Mouse (Mus musculus) kidney, adult 2 months (tissue): ENCODE data around the gene Dolpp1. TPM values are rescaled to one million over a fixed set of nuclear protein-coding genes. Genes with fewer than 3 reads are reported as not detected.

Experiments used
- DNase-seq: peaks from one replicate; pipeline ENCODE4 v3.0.0; 2021
- H3K27ac ChIP-seq: fragments of 200-500 bp; 2 replicates; pipeline ENCODE4 v1.5.1; 2012; ENCODE audit warnings: low read depth, low read length, control low read depth, inconsistent platforms; ENCODE audit not compliant: insufficient read depth
- H3K27me3 ChIP-seq: fragments of 200-500 bp; replicated peaks from 2 replicates; pipeline ENCODE4 v1.6.1; 2012; ENCODE audit warnings: mild to moderate bottlenecking, moderate library complexity, low read length, inconsistent platforms; ENCODE audit not compliant: control insufficient read depth, insufficient read depth
- H3K36me3 ChIP-seq: fragments of 200-500 bp; 2 replicates; pipeline ENCODE4 v1.6.1; 2012; ENCODE audit warnings: mild to moderate bottlenecking, moderate library complexity, low read length, inconsistent platforms; ENCODE audit not compliant: control insufficient read depth, insufficient read depth
- H3K4me1 ChIP-seq: fragments of 200-500 bp; 2 replicates; pipeline ENCODE4 v1.6.1; 2011; ENCODE audit warnings: low read length; ENCODE audit not compliant: control insufficient read depth, insufficient read depth
- H3K4me3 ChIP-seq: fragments of 200-500 bp; 2 replicates; pipeline ENCODE4 v1.5.1; 2011; ENCODE audit warnings: mild to moderate bottlenecking, low read depth, low read length, control low read depth; ENCODE audit not compliant: insufficient read depth
- CTCF ChIP-seq: fragments of 200-500 bp; conservative IDR thresholded peaks from 2 replicates; pipeline ENCODE4 v1.5.1; 2011; ENCODE audit warnings: low read depth, mild to moderate bottlenecking, control low read depth, low read length, moderate library complexity, mixed read lengths; ENCODE audit not compliant: insufficient read depth, insufficient read length
- POLR2A ChIP-seq: fragments of 200-500 bp; IDR thresholded peaks from one replicate; pipeline ENCODE4 v1.6.1; 2011; ENCODE audit warnings: low read depth, low read length, control low read depth
- WGBS: fragments of 180-500 bp; shearing (Covaris S2); methylation state at CpG from one replicate; pipeline ENCODE4 v1.1.7; 2018; 5-methylcytosine and 5-hydroxymethylcytosine counted together
- polyA plus RNA-seq: library from polyadenylated mRNA; depleted of rRNA; stranded (reverse); fragments of >200 nt; gene quantifications from 2 replicates; pipeline ENCODE4 v1.2.3, GENCODE M21; 2012

Dolpp1 gene
- polyA plus RNA-seq, 1 experiment, result 30.6 TPM

DNA sequence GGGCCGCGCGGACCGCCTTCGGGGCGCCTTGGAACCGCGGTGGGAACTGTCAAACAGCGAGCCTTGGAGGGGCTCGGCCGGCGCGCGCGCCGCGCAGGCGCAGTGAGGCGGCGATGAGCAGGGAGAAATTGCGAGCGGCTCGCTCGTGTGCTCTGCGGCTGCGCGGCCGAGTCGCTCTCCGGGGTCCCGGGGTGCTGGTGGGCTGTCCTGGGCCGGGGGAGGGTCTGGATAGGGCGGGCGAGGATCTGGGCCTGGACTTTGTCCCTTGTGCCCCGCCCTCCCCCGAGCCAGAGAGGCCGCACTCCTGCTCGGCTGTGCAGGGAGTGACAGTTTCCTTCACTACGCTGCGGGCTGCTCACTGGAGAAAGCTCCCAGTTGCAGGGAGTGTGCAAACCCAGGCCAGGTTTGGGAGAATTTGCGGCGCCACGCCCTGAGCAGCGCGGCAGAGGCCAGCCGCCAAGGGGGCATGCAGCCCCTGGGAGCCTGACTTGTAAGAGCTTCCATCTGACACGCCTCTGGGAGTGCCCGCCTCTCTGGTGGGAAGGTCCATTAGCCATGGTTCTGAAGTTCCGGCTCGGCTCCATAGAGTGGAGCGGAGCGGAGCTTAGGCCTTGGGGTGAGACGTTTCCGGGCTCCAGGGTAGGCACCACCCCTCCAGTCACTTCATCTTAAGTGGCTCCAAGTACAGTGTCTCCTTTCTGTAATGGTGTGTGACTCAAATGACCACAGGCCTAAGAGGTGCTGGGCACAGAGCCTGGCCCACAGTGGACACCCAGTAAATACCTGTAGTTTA, 719 bp downstream of the Dolpp1 start:
- DNase-seq, result peak; percentile 90
- TF ChIP-seq POLR2A (no peak), CTCF (no peak)
- H3K4me1 ChIP-seq, result no peaks in the 10 kb centered on the region; the same call in 1 of the 2 replicates
- peak overlapping the region; percentile 41 for H3K27ac ChIP-seq
- WGBS, result under 1% methylated on average over 54 of the region's 54 CpGs
- H3K27me3 ChIP-seq, result no peaks in the 10 kb centered on the region
- H3K4me3 ChIP-seq, result peak overlapping the region; percentile 77
- no peaks in the 10 kb centered on the region; the same call in none of the 2 replicates for H3K36me3 ChIP-seq

DNA sequence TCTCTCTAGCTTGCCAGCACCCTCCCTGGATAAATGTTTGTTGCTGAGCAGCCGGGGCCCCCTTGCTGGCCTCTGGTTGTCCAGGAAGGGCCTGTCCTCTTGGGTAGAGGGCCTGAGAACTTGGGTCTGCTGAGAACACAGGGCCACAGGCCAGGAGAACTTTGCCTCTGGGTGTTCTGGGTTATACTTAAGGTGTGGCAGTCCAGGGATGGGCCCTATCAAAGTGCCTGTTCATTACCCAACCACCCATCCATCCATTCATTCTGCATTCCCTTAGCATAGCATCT, 1.3 kb downstream of the Dolpp1 start:
- TF ChIP-seq POLR2A (no peak), CTCF (no peak)
- no peaks in the 10 kb centered on the region; the same call in none of the 2 replicates for H3K36me3 ChIP-seq
- WGBS, result 31% methylated on average over 1 of the region's 1 CpGs
- peak overlapping the region; percentile 3; the same call in 1 of the 2 replicates for H3K27ac ChIP-seq
- peak overlapping the region; percentile 77 for H3K4me3 ChIP-seq
- DNase-seq, result peak; percentile 47
- no peaks in the 10 kb centered on the region for H3K27me3 ChIP-seq
- H3K4me1 ChIP-seq, result no peaks in the 10 kb centered on the region; the same call in 1 of the 2 replicates

DNA sequence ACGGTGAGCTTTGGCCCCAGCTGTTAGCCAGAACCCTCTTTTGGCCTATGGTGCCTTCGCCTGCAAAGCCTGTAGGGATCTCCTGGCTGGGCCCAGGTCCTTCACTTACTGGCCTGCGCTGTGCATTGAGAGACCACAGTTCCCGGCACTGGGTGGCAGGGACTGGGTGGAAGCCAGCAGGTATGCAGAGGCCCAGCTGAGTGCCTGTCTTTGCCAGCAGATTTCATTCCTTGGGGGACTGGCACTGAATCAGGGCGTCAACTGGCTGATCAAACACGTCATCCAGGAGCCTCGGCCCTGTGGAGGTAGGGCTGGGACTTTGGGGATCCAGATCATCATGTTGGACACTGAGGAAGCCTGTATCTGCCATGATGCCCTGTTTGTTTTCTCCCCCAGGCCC, 3.7 kb downstream of the Dolpp1 start:
- no peak for DNase-seq
- H3K4me3 ChIP-seq, result no peak overlapping the region
- no peaks in the 10 kb centered on the region; the same call in 1 of the 2 replicates for H3K4me1 ChIP-seq
- TF ChIP-seq POLR2A (no peak), CTCF (no peak)
- 91% methylated on average over 7 of the region's 7 CpGs for WGBS
- no peak overlapping the region for H3K27ac ChIP-seq
- H3K36me3 ChIP-seq, result no peaks in the 10 kb centered on the region; the same call in none of the 2 replicates
- H3K27me3 ChIP-seq, result no peaks in the 10 kb centered on the region

DNA sequence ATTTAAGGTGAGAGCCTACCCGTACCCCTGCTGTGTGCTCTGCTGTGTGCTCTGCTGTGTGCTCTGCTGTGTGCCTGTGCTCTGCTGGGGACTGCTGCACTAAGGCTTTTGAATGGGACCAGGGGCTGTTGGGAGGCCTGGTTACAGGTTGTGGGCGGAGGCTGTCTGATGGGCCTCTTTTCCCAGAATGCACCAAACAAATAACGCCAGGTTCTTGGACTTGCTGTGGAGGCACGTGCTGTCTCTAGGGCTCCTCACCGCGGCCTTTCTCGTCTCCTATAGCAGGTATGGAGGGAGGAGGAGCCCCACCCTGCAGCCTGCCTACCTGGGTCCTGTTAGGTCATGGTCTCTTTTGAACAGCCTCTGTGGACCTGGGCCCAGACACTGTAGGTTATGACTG, 4.2 kb downstream of the Dolpp1 start:
- no peaks in the 10 kb centered on the region; the same call in 1 of the 2 replicates for H3K4me1 ChIP-seq
- WGBS, result 91% methylated on average over 7 of the region's 7 CpGs
- TF ChIP-seq POLR2A (no peak), CTCF (no peak)
- no peaks in the 10 kb centered on the region; the same call in none of the 2 replicates for H3K36me3 ChIP-seq
- H3K27ac ChIP-seq, result no peak overlapping the region
- no peaks in the 10 kb centered on the region for H3K27me3 ChIP-seq
- no peak for DNase-seq
- no peak overlapping the region for H3K4me3 ChIP-seq

DNA sequence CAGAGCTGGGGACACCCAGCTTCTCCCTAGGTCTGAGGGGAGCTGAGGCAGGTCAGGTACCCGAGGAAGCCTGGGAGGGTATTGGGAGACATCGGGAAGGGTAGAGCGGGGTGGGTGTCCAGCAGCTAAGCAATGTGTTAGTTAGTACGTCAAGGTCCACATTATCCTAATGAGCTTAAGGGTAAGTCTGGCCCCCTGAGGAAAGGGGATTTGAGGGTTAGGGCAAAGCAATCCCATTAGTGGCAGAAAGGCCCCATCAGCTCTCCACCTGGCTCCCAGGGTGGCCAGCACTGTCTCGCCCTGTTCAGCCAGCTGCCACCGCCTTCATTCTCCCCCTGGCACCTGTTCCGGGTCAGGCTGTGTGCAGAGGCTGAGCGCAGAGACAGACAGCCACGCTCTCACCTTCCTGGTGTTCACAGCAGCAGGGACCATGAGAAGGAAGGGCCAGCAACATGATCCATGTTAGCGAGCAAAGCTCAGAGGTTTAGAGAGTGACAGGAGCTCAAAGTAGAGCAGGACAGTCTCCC, 6.0 kb downstream of the Dolpp1 start:
- no peaks in the 10 kb centered on the region for H3K27me3 ChIP-seq
- H3K4me1 ChIP-seq, result no peaks in the 10 kb centered on the region; the same call in 1 of the 2 replicates
- H3K36me3 ChIP-seq, result no peaks in the 10 kb centered on the region; the same call in none of the 2 replicates
- H3K4me3 ChIP-seq, result no peak overlapping the region
- 91% methylated on average over 10 of the region's 10 CpGs for WGBS
- no peak for DNase-seq
- no peak overlapping the region for H3K27ac ChIP-seq
- TF ChIP-seq POLR2A (no peak), CTCF (no peak)

DNA sequence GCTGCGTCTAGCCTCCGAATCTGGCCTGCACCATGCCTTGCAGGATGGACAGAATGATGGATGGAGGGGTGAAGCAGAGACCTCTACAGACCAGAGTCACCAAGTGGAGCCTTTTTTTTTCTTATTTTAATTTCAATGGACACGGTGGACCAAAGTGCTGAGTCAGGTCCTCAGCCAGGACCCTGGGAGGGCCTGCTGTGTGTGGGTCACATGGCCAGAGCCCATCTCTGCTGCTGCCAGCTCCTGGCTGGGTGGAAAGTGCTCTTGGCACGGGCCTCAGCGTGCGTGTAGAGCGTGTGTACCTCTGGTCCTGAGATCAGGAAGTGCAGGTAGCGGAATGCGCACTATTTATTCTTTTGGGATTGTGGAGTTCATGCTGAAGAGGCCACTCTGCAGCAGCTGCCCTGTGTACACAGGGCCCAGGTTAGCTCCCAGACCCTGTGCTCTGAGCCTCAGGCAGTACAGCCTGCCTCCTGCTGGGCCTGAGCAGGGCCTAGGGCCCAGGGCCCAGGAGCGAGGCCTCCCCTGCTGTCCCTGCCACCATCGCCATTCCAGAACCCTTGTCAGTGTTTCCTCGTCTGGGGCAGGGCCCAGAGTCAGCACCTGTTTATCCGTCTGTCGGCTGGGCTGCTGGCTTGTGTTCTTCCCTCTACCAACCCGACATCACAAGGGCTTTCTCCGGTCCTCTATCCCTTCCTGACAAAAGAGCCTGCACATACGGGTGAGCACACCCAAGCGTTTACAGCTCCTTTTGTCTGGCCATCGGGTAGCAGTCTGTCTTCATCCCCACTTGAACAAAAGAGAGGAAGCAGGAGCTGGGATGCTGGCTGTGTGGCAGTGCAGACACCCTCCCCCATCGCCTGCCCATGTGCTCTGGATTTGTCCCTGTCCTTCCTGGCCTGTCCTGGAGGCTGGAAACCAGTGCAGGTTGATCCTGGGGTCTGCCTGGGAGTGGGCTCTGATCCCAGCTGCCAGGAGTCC, 7.4 kb downstream of the Dolpp1 start:
- Histone ChIP-seq H3K27me3 (no peaks in the 10 kb centered on the region), H3K4me3 (no peak overlapping the region), H3K36me3 (no peaks in the 10 kb centered on the region; the same call in none of the 2 replicates), H3K4me1 (no peaks in the 10 kb centered on the region), H3K27ac (no peak overlapping the region)
- no peak for TF ChIP-seq POLR2A
- no peak for TF ChIP-seq CTCF
- peak; percentile 50 for DNase-seq
- WGBS, result 60% methylated on average over 20 of the region's 20 CpGs
